Mouse (Mus musculus): ENCODE measurements around the gene Setd2. TPM values are rescaled to one million over a fixed set of nuclear protein-coding genes. Genes with fewer than 3 reads are reported as not detected.
A peak's percentile ranks its signal among the peaks of the same experiment; 100 is the strongest.

Gene Setd2
- total and polyA plus RNA-seq, 2 experiments = 20.1 to 36.5 TPM

DNA sequence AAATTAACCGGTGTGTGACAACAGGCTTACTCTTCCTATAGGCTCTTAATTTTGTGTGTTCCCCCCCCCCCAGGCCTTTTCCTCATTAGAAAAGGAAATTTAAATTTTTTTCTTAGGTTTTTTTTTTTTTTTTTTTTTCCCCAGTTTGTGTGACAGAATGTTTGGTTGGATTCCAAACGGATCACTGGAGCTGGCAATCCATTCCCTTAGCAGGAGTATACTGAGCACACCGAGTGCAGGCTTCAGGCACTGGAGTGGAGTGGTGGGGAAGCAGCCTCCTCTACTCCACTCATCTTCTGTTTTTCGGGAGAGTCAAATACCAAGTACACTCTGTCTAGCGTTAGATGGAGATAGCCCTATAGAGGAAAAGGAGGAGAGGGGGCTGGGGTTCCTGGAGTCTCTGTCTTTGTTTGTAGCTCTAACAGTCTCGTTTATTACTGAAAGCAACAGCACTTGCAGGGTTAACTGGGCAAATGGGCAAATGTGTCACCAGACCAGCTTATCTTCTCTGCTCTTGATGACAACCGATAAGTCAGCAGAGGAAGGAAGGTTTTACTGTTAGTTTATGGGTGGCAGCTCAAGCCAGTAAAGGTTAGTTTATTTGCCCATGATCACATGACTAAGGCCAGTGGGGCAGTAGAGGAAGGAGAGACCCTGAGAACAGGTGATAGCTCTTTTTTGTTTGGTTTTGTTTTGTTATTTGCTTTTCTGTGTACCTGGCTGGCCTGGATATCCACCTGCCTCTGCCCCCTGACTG is 128.6 kb downstream of the Setd2 start:
- H3K27ac ChIP-seq (replicated peaks; ENCODE audit: insufficient read depth, low read depth, low read length) = peak overlapping the region; percentile 25; the same call in 1 of the 2 replicates
- peaks cover 22% of the 10 kb centered on the region for H3K4me1 ChIP-seq (ENCODE audit: control insufficient read depth, insufficient read depth, low read length)
- H3K9ac ChIP-seq (ENCODE audit: low read depth, low read length) = no peak overlapping the region
- H3K4me3 ChIP-seq (ENCODE audit: insufficient read depth, low read depth, low read length) = no peak overlapping the region
- TF ChIP-seq POLR2A (IDR thresholded peaks at IDR 0.05; ENCODE audit: extremely low read depth, insufficient read depth, low read length) (no peak), CTCF (IDR thresholded peaks at IDR 0.05; ENCODE audit: low read depth, low read length) (no peak)
- DNase-seq (ENCODE audit: extremely low read depth, low read depth, low spot score) = peak; percentile 81
- WGBS = 29% methylated on average over 7 of the region's 7 CpGs
- H3K36me3 ChIP-seq (ENCODE audit: control insufficient read depth, insufficient read depth, low read length) = no peaks in the 10 kb centered on the region
- H3K27me3 ChIP-seq (ENCODE audit: control insufficient read depth, insufficient read depth, low read length) = no peaks in the 10 kb centered on the region
- H3K79me2 ChIP-seq (ENCODE audit: control insufficient read depth, insufficient read depth, low read length) = peaks cover 34% of the 10 kb centered on the region

- no peak overlapping the region for H3K27ac ChIP-seq (replicated peaks; ENCODE audit: insufficient read depth, low read depth, low read length)
- H3K4me3 ChIP-seq (ENCODE audit: insufficient read depth, low read depth, low read length) = no peak overlapping the region
- no peaks in the 10 kb centered on the region for H3K27me3 ChIP-seq (ENCODE audit: control insufficient read depth, insufficient read depth, low read length)
- TF ChIP-seq POLR2A (IDR thresholded peaks at IDR 0.05; ENCODE audit: extremely low read depth, insufficient read depth, low read length) (no peak), CTCF (IDR thresholded peaks at IDR 0.05; ENCODE audit: low read depth, low read length) (no peak)
- H3K4me1 ChIP-seq (ENCODE audit: control insufficient read depth, insufficient read depth, low read length) = peaks cover 27% of the 10 kb centered on the region
- 15% methylated on average over 1 of the region's 1 CpGs for WGBS
- H3K36me3 ChIP-seq (ENCODE audit: control insufficient read depth, insufficient read depth, low read length) = no peaks in the 10 kb centered on the region
- H3K79me2 ChIP-seq (ENCODE audit: control insufficient read depth, insufficient read depth, low read length) = peaks cover 44% of the 10 kb centered on the region
- DNase-seq (ENCODE audit: extremely low read depth, low read depth, low spot score) = no peak
- no peak overlapping the region for H3K9ac ChIP-seq (ENCODE audit: low read depth, low read length)
Observed at GRCm38 (mm10) chr9:110662844-110663243, 130.4 kb downstream of the Setd2 start.

GRCm38 (mm10) chr9:110665912-110666311 is 133.5 kb downstream of the Setd2 start:
- no peak overlapping the region for H3K4me3 ChIP-seq (ENCODE audit: insufficient read depth, low read depth, low read length)
- 57% methylated on average over 4 of the region's 4 CpGs for WGBS
- no peak for DNase-seq (ENCODE audit: extremely low read depth, low read depth, low spot score)

DNA sequence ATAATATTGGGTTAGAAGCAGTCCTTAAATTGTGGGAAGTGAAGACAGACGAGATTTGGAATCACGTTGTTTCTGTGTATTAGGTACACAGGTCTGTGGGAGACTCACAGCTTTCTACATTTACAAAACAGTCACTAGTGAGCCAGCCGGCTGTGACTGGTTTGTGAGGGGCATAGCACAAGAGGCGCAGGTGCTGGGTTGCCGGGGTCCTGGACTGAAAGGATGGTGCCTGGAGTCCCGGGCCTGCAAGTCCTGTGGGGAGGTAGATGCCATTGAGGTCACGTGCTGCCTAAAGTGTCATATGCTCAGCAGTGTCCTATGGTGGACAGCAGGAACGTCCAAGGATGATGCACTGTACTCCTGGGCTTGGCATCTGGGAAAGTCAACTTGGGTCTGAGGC is 134.0 kb downstream of the Setd2 start:
- DNase-seq (ENCODE audit: extremely low read depth, low read depth, low spot score) = no peak
- no peak overlapping the region for H3K4me3 ChIP-seq (ENCODE audit: insufficient read depth, low read depth, low read length)
- peaks cover 50% of the 10 kb centered on the region for H3K79me2 ChIP-seq (ENCODE audit: control insufficient read depth, insufficient read depth, low read length)
- no peak overlapping the region for H3K27ac ChIP-seq (replicated peaks; ENCODE audit: insufficient read depth, low read depth, low read length)
- no peaks in the 10 kb centered on the region for H3K36me3 ChIP-seq (ENCODE audit: control insufficient read depth, insufficient read depth, low read length)
- no peak overlapping the region for H3K9ac ChIP-seq (ENCODE audit: low read depth, low read length)
- no peak for TF ChIP-seq POLR2A (IDR thresholded peaks at IDR 0.05; ENCODE audit: extremely low read depth, insufficient read depth, low read length)
- TF ChIP-seq CTCF (IDR thresholded peaks at IDR 0.05; ENCODE audit: low read depth, low read length) = no peak
- H3K27me3 ChIP-seq (ENCODE audit: control insufficient read depth, insufficient read depth, low read length) = no peaks in the 10 kb centered on the region
- H3K4me1 ChIP-seq (ENCODE audit: control insufficient read depth, insufficient read depth, low read length) = peaks cover 13% of the 10 kb centered on the region
- 79% methylated on average over 8 of the region's 8 CpGs for WGBS

More at GRCm38 (mm10) chr9:110665912-110666311, 133.5 kb downstream of the Setd2 start:
- TF ChIP-seq CTCF (IDR thresholded peaks at IDR 0.05; ENCODE audit: low read depth, low read length) (no peak), POLR2A (IDR thresholded peaks at IDR 0.05; ENCODE audit: extremely low read depth, insufficient read depth, low read length) (no peak)
- H3K36me3 ChIP-seq (ENCODE audit: control insufficient read depth, insufficient read depth, low read length) = no peaks in the 10 kb centered on the region
- no peaks in the 10 kb centered on the region for H3K27me3 ChIP-seq (ENCODE audit: control insufficient read depth, insufficient read depth, low read length)
- H3K9ac ChIP-seq (ENCODE audit: low read depth, low read length) = no peak overlapping the region
- no peak overlapping the region for H3K27ac ChIP-seq (replicated peaks; ENCODE audit: insufficient read depth, low read depth, low read length)
- peaks cover 15% of the 10 kb centered on the region for H3K4me1 ChIP-seq (ENCODE audit: control insufficient read depth, insufficient read depth, low read length)
- H3K79me2 ChIP-seq (ENCODE audit: control insufficient read depth, insufficient read depth, low read length) = peaks cover 48% of the 10 kb centered on the region

- DNase-seq (ENCODE audit: extremely low read depth, low read depth, low spot score) = no peak
- TF ChIP-seq POLR2A (IDR thresholded peaks at IDR 0.05; ENCODE audit: extremely low read depth, insufficient read depth, low read length) = no peak
- no peak for TF ChIP-seq CTCF (IDR thresholded peaks at IDR 0.05; ENCODE audit: low read depth, low read length)
Observed at GRCm38 (mm10) chr9:110667219-110667836, 134.9 kb downstream of the Setd2 start.

More at GRCm38 (mm10) chr9:110667219-110667836, 134.9 kb downstream of the Setd2 start:
- peaks cover 45% of the 10 kb centered on the region for H3K79me2 ChIP-seq (ENCODE audit: control insufficient read depth, insufficient read depth, low read length)
- no peak overlapping the region for H3K27ac ChIP-seq (replicated peaks; ENCODE audit: insufficient read depth, low read depth, low read length)
- H3K4me3 ChIP-seq (ENCODE audit: insufficient read depth, low read depth, low read length) = no peak overlapping the region
- peaks cover 9% of the 10 kb centered on the region; the same call in 1 of the 2 replicates for H3K4me1 ChIP-seq (ENCODE audit: control insufficient read depth, insufficient read depth, low read length)
- no peaks in the 10 kb centered on the region for H3K36me3 ChIP-seq (ENCODE audit: control insufficient read depth, insufficient read depth, low read length)
- no peak overlapping the region for H3K9ac ChIP-seq (ENCODE audit: low read depth, low read length)
- WGBS = 18% methylated on average over 4 of the region's 4 CpGs
- no peaks in the 10 kb centered on the region for H3K27me3 ChIP-seq (ENCODE audit: control insufficient read depth, insufficient read depth, low read length)

Other genes starting within 250 kb of the Setd2 start
- 5.0 and 5.9 TPM in 2 replicates for gene Elp6, start 227.4 kb upstream of the Setd2 start, total RNA-seq (2014; rRNA removed)
- gene Elp6, start 227.4 kb upstream of the Setd2 start, polyA plus RNA-seq (2012; rRNA removed) = 6.6 and 7.3 TPM in 2 replicates
- gene Scap, start 199.3 kb upstream of the Setd2 start, total RNA-seq (2014; rRNA removed) = 51.8 and 84.8 TPM in 2 replicates
- 68.7 and 72.9 TPM in 2 replicates for gene Scap, start 199.3 kb upstream of the Setd2 start, polyA plus RNA-seq (2012; rRNA removed)
- 4.5 and 6.8 TPM in 2 replicates for gene Ptpn23, start 124.4 kb upstream of the Setd2 start, total RNA-seq (2014; rRNA removed)
- gene Ptpn23, start 124.4 kb upstream of the Setd2 start, polyA plus RNA-seq (2012; rRNA removed) = 7.9 and 10.7 TPM in 2 replicates
- not detected in 2 replicates for gene Ngp, start 112.8 kb upstream of the Setd2 start, total RNA-seq (2014; rRNA removed)
- gene Ngp, start 112.8 kb upstream of the Setd2 start, polyA plus RNA-seq (2012; rRNA removed) = 0.21 and 0.37 TPM in 2 replicates
- gene Klhl18, start 55.9 kb upstream of the Setd2 start, total RNA-seq (2014; rRNA removed) = 2.0 and 2.3 TPM in 2 replicates
- 5.9 and 6.9 TPM in 2 replicates for gene Klhl18, start 55.9 kb upstream of the Setd2 start, polyA plus RNA-seq (2012; rRNA removed)
- 0.40 and 0.55 TPM in 2 replicates for gene Kif9, start 55.6 kb upstream of the Setd2 start, total RNA-seq (2014; rRNA removed)
- gene Kif9, start 55.6 kb upstream of the Setd2 start, polyA plus RNA-seq (2012; rRNA removed) = 0.18 and 0.35 TPM in 2 replicates
- gene Nradd, start 91.9 kb downstream of the Setd2 start, total RNA-seq (2014; rRNA removed) = 0.65 and 1.6 TPM in 2 replicates
- gene Nradd, start 91.9 kb downstream of the Setd2 start, polyA plus RNA-seq (2012; rRNA removed) = 0.92 and 1.4 TPM in 2 replicates
- gene Nbeal2, start 121.6 kb downstream of the Setd2 start, total RNA-seq (2014; rRNA removed) = 2.1 and 4.6 TPM in 2 replicates
- 11.6 and 12.7 TPM in 2 replicates for gene Nbeal2, start 121.6 kb downstream of the Setd2 start, polyA plus RNA-seq (2012; rRNA removed)
- gene Ccdc12, start 123.9 kb downstream of the Setd2 start, total RNA-seq (2014; rRNA removed) = 28.7 and 29.9 TPM in 2 replicates
- gene Ccdc12, start 123.9 kb downstream of the Setd2 start, polyA plus RNA-seq (2012; rRNA removed) = 48.7 and 51.4 TPM in 2 replicates
- gene Myl3, start 209.3 kb downstream of the Setd2 start, total RNA-seq (2014; rRNA removed) = 0.55 and 0.94 TPM in 2 replicates
- gene Myl3, start 209.3 kb downstream of the Setd2 start, polyA plus RNA-seq (2012; rRNA removed) = 0.25 TPM in 1 of 2 replicates, not detected in the other
- gene Pth1r, start 214.5 kb downstream of the Setd2 start, total RNA-seq (2014; rRNA removed) = 7.4 and 11.0 TPM in 2 replicates
- gene Pth1r, start 214.5 kb downstream of the Setd2 start, polyA plus RNA-seq (2012; rRNA removed) = 24.4 and 28.1 TPM in 2 replicates